Mouse (Mus musculus) testis, adult 2 months (tissue): ENCODE measurements around the gene Utp11.

Experiments used
- CTCF ChIP-seq: fragments of 200-500 bp; IDR thresholded peaks from 2 replicates; pipeline ENCODE4 v1.5.1; 2012; ENCODE audit warnings: low read depth, mild to moderate bottlenecking, inconsistent platforms, low read length, moderate library complexity; ENCODE audit not compliant: control insufficient read depth, insufficient read depth, insufficient replicate concordance
- POLR2A ChIP-seq: fragments of 200-500 bp; IDR thresholded peaks from 2 replicates; pipeline ENCODE4 v1.6.1; 2012; ENCODE audit warnings: low read depth, mild to moderate bottlenecking, inconsistent platforms, low read length, moderate library complexity; ENCODE audit not compliant: control insufficient read depth

- TF ChIP-seq CTCF (no peak), POLR2A (no peak)
These were observed 7.5 kb downstream of the Utp11 start for GRCm38 (mm10) chr4:124685897-124686402.
